Mouse (Mus musculus) kidney, postnatal 25 days (tissue): ENCODE data around the gene Tenm4.

Source experiments
- DNase-seq, 2 experiments: peaks; one replicate each; pipeline ENCODE4 v3.0.0; 2021; ENCODE audit warnings: mixed read lengths in 2 of 2

Tenm4 gene

DNA sequence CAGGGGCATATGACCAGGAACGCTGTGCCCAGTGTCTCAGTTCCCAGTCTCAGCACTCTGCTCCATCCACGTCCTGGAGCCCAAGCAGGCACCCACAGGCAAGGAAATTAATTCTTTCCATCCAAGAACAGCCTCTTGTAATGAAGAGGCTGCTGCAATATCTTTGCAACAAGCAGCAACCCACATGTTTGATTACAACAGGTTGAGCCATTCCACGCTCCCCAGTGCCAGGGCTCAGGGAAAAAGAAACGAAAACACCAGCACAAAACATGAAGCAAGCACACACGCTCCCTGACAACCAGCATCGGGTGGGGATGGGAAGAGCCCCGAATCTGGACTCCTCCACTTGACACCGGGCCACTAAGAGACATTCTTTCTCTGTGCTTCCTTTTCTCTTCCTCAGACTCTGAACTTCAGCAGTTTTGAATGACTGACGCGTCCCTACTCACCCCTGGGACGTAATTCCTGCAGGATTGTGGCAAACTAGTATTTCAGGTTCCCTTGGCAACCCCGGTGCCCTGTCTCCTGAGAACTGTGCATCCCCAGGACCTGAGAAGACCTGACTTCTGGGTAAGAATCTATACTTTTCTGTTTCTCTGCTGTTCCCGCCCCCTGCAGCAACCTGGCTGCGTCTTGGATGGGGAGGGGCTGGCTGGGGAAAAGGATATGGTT is at the start of gene Tenm4:
Gene Tenm4 (plus strand): TSS at position 323 of the 672 bp plus-strand sequence.
- no peak for DNase-seq

GRCm38 (mm10) chr7:96130763-96131162 is 40.3 kb upstream of the Tenm4 start:
- DNase-seq, result no peak

- DNase-seq, result no peak
Observed at GRCm38 (mm10) chr7:96131175-96131574, 39.9 kb upstream of the Tenm4 start.

DNA sequence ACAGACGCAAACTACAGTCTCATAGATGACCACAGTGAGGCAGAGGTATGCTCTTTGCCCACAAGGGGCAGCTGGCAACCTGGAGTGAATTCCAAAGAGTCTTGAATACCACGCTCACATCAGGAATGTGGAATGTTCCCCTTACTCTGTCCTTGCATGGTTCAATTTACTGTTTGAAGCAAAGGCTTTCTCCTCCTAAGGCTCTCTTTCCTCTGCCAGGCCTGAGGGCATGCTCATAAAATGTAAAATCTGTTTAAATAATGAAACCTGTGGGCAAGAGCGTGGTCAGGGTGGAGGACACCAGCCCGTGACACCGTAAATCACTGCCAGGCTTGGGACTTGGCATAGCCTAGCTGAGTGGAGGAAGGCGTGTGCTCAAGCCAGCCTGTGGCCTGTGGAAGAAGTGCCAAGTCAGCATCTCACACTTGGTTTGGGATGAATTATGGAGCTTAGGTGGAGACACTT is 34.5 kb upstream of the Tenm4 start:
- DNase-seq, result peak; percentile 54 to 74

DNA sequence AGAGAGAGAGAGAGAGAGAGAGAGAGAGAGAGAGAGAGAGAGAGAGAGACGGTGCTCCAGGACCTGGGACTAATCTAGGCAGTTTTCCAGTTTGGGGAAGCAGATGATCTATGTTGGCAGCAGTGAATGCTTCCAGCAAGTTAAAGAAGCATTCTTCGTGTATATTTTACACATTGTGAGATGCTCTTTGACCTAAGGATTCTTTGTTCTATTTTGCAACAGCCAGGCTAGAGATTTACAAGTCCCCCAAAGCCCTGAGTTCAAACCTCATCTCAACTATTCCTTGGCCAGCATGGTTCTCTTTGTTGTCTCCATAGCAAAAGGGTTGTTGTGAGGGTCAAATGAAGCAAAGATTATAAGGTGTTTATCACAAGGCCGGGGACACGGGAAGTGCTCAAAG is 29.2 kb upstream of the Tenm4 start:
- no peak for DNase-seq

DNA sequence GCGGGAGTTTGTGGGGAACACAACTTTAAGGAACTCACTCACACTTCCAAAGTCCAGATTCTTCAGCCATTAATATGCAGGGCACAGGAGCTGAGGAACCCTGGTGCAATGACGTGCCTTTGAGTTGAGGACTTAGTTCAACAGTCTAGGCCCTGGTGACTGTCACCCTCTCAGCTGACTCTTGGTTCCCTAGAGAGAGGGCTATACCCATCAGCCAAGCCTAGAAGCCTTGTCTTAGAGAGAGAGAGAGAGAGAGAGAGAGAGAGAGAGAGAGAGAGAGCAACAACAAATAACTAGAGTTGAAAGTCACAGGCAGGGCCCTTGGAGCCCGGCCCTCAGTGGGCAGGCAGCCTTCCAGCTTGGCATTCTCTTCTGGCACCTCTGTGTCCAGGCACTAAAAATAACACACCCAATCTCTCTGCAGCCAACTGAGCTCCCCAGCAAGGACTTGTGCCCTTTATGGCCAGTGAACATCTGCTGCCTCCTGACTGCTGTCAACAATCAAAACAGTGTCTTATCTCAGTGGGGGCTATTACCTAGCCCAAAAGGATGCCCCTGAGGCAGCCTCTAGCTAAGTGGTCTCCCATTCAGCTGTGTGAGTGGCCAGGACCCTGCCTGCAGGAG is 28.0 kb upstream of the Tenm4 start:
- peak; percentile 68 to 86 for DNase-seq

DNA sequence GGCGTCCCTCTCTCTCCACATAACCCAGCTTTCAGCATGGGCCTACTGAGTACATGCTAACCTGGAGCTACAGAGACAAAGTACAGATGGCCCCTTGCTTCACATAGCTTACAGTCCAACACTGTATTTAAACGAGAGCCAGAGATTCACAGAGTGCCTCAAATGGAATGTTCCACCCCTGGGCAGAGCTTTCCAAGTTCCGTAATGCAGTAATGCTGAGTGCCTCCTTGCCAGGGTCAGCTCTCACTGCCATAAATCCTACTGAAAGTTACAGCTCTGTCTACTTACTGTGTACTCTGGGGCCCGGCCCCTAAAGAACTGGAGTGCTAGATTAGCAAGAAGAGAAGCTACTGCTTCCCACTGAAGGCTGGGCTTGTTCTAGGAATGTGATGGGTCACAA is 23.6 kb upstream of the Tenm4 start:
- DNase-seq, result no peak

DNA sequence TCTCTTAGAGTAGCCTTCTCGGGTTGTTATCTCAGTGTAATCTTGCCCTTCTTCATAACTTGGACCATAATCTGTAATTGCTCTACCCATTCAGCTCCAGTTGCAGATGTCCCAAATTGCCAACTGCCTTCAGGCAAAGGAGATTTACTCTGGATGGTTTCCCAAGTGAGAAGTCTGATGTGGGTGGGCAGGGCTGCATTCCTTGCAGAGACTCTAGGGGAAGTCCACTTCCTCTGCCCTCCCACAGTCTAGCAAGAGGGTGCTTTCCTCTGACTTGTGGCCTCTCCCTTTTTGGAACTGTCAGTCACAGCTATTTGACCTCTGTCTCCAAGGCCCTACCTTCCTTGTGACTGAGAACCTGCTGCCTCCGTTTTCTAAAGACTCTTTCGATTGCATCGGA is 22.9 kb upstream of the Tenm4 start:
- no peak for DNase-seq

DNA sequence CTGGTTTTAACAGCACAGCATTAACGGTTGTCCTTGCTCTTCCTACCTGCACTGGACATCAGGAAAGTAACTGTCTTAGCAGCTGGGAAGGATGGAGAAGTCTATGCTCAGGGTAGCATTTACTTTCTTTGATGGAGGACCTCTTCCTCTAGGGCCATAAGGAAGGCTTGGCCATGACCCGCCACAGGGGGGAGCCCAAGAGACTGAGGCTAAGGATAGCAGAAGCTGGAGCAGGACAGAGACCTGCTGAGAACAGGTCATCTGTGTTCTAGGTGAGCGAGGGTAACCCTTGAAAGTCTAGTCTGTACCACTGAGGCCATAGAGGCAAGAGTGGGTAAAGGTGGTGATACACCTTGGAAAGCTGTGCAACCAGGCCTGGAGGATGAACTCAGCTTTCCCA is 19.8 kb upstream of the Tenm4 start:
- DNase-seq, result peak; percentile 74 to 84

DNA sequence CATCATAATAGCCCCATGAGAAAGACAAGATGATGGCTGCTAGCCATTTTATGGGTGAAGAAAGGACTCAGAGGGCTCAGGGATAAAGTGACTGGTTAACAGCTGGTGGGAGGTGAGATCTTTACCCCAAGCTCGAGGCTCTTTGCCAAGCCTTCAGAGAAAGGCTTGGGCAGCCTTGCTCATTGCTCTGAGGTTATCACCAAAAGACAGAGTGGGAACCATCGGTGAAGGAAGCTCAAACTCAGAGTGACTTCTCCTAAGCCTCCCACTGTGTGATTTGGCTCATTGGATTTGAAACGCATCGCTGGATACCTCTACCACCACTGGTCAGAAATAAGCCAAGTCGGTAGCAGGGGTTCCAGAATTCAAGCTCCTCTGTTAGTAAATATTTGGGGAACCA is 19.1 kb upstream of the Tenm4 start:
- no peak for DNase-seq

DNA sequence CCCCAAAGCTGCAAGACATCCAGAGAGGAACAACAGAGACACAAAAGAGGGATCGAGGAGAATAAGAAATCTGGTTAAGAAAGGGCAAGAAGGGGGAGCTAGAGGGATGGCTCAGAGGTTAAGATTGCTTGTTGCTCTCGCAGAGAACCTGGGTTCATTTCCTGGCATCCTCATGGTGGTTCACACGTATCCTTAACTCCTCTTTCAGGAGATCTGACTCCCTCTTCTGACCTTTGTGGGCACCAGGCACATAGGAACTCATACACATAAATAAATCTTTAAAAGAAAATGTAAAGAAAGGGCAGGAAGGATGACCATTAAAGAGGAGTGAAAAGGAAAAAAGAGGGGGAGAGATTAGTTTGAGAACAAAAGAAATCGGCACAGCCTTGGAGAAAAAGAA is 18.6 kb upstream of the Tenm4 start:
- no peak for DNase-seq

- peak; percentile 54 to 65 for DNase-seq
Observed at GRCm38 (mm10) chr7:96152924-96153359, 18.1 kb upstream of the Tenm4 start.

- no peak for DNase-seq
Observed at GRCm38 (mm10) chr7:96154025-96154424, 17.0 kb upstream of the Tenm4 start.

- DNase-seq, result no peak
Observed at GRCm38 (mm10) chr7:96156481-96157255, 14.4 kb upstream of the Tenm4 start.

DNA sequence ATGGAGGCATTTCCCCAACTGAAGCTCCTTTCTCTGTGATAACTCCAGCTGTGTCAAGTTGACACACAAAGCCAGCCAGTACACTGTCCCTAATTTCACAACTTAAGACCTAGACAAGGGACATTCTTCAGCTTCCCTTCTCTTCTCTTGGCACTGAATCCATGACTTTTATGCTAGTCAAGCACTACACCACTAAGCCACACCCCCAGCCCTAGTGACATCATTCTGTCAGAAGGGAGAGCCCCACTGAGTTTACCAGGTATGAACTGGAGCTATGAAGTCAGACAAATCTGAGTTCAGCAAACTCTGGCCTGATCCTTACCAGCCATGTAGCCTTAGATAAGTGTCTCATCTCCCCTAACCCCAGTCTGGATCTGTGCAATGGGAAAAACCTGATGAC is 6.9 kb upstream of the Tenm4 start:
- DNase-seq, result no peak

GRCm38 (mm10) chr7:96168921-96169320 is 2.1 kb upstream of the Tenm4 start:
- DNase-seq, result no peak

- DNase-seq, result no peak
Observed at GRCm38 (mm10) chr7:96171596-96172563, 834 bp downstream of the Tenm4 start.

DNA sequence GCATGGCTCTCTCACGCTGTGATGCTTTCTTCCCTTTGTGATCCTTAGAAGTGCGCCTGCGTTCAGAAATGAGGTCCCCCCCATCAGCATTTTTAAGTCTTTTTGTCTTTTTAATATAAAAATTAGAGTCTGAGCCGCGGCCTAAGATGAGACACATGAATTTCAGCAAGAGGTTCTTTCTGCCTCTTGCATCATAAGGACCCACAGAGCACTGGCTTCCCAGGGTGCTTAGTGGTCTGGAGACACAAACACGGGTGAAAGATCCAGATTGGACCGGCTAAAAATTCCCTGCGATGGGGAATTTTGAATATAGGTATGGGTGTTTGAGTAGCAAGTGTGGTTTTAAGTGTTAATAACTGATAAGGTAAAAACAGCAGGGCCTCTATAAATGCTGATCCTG is 5.7 kb downstream of the Tenm4 start:
- no peak for DNase-seq

GRCm38 (mm10) chr7:96181751-96182150 is 10.7 kb downstream of the Tenm4 start:
- no peak for DNase-seq

DNA sequence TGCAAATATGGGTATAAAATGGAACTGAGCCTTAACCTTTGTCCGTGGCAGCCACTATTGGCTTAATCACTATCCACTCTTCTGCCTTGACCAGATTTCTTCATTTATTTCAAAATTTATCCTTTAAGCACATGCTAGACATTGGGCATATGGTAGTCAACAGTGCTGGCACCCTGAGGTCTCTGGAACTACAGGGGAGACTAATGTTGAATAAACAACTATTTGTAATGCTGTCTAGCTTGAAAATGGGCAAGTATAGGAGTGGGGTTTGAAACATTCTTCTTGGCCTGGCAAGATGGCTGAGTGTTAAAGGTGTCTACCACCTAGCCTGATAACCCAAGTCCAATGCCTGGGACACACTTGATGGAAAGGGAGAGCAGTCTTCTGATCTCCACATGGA is 12.1 kb downstream of the Tenm4 start:
- DNase-seq, result no peak

- no peak for DNase-seq
Observed at GRCm38 (mm10) chr7:96185411-96185810, 14.4 kb downstream of the Tenm4 start.

GRCm38 (mm10) chr7:96203812-96204560 is 32.9 kb downstream of the Tenm4 start:
- DNase-seq, result no peak
